Mouse (Mus musculus): ENCODE measurements around the gene Gm6020. TPM values are rescaled to one million over a fixed set of nuclear protein-coding genes. Genes with fewer than 3 reads are reported as not detected.
A peak's percentile ranks its signal among the peaks of the same experiment; 100 is the strongest.

Gene Gm6020
- polyA plus RNA-seq, 1 experiment: not detected

GRCm38 (mm10) chr19:61223706-61224328 is 40.1 kb downstream of the Gm6020 start:
- H3K4me1 ChIP-seq (ENCODE audit: control insufficient read depth, insufficient read depth, low read length): no peaks in the 10 kb centered on the region
- TF ChIP-seq POLR2A (IDR thresholded peaks at IDR 0.05; ENCODE audit: borderline replicate concordance, low read depth, low read length) (no peak), CTCF (IDR thresholded peaks at IDR 0.05; ENCODE audit: low read depth, low read length) (no peak)
- no peak overlapping the region for H3K4me3 ChIP-seq (ENCODE audit: insufficient read depth, low read length)
- H3K27ac ChIP-seq (ENCODE audit: insufficient read depth, low read depth, low read length): no peak overlapping the region

DNA sequence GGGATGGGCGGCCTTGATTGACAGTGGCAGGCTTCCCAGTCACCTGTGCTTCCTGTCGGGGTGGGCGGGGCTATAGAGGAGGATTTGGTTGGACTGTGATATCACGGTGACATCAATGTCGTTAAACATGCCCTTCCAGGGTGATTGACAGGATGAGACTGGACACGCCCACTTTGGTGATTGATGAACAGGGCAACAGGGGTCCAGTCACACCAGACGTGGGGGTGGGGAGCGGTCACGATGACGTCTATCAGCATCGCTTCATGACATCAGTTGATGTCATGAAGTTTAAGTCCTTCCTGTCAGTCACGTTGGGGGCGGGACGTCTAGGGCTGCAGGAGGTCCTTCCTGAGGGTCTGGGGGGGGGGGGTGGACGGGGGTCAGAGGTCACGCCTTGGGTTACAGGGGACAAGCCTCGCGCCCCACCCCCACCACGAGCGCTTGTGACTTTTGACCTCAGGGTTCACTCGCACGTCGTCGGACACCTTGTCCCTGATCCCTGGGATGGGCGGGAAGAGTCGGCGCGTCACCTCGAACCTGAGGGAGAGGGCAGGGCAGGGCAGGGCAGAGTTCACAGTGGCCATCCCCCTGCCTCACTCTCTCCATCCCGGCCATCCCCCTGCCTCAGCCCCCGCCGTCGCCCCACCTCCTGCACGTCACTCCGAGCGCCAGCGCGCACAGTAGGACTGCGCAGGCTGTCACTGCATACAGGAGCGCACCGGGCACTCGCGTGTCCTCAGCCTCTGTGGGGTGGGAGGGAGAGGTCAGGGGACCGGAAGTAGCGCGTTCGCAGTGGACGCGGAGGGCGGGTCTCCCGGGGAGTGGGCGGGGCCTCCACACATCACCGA is 41.2 kb downstream of the Gm6020 start:
- Histone ChIP-seq H3K27ac (ENCODE audit: insufficient read depth, low read depth, low read length) (no peak overlapping the region), H3K4me1 (ENCODE audit: control insufficient read depth, insufficient read depth, low read length) (no peaks in the 10 kb centered on the region), H3K4me3 (ENCODE audit: insufficient read depth, low read length) (no peak overlapping the region)
- TF ChIP-seq POLR2A (IDR thresholded peaks at IDR 0.05; ENCODE audit: borderline replicate concordance, low read depth, low read length): no peak
- no peak for TF ChIP-seq CTCF (IDR thresholded peaks at IDR 0.05; ENCODE audit: low read depth, low read length)

DNA sequence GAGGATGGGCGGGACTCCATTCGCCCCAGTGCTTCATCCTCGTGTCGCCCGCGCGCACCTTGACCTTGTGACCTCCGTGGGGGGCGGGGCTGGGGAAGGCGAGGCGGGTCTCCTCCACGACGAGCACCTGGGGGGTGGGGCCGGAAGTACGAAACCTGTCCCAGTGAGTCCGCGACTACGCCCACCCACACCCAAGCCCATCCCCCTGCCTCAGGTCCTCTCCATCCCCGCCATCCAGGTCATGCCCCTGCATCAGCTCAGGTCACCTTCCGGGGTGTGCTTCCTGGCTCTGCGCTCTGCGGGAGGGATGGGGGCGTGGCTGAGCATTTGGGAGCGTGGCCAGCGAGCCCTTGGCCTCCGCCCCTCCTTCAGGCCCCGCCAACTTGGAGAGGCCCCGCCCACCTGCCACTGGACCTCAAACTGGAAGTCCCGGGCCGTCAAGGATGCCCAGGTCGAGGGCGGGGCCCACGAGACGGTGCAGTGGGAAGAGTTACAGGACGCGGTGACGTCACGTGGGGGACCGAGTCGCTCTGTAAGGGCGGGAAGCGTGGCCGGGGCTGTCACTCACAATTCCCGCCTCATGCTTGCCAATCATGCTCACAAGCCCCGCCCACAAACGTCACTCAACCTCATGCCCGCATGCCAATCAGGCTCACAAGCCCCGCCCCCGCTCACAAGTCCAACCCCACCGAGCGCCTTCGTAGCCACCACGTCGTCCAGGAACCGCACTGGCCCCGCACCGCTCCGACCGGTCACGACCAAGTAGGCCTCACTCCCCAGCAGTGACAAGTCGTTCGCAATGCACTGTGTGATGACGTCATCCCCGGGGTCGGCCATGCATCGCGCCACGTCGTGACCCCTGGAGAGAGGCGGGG is 42.1 kb downstream of the Gm6020 start:
- H3K4me3 ChIP-seq (ENCODE audit: insufficient read depth, low read length): no peak overlapping the region
- TF ChIP-seq POLR2A (IDR thresholded peaks at IDR 0.05; ENCODE audit: borderline replicate concordance, low read depth, low read length) (no peak), CTCF (IDR thresholded peaks at IDR 0.05; ENCODE audit: low read depth, low read length) (no peak)
- no peak overlapping the region for H3K27ac ChIP-seq (ENCODE audit: insufficient read depth, low read depth, low read length)
- 0 out of 2 replicates have a peak, but pooled peaks cover 2% of the 10 kb centered on the region for H3K4me1 ChIP-seq (ENCODE audit: control insufficient read depth, insufficient read depth, low read length)

GRCm38 (mm10) chr19:61226401-61226927 is 42.8 kb downstream of the Gm6020 start:
- Histone ChIP-seq H3K4me1 (ENCODE audit: control insufficient read depth, insufficient read depth, low read length) (0 out of 2 replicates have a peak, but pooled peaks cover 2% of the 10 kb centered on the region), H3K4me3 (ENCODE audit: insufficient read depth, low read length) (peak overlapping the region; percentile 77; the same call in 1 of the 2 replicates), H3K27ac (ENCODE audit: insufficient read depth, low read depth, low read length) (no peak overlapping the region)
- TF ChIP-seq POLR2A (IDR thresholded peaks at IDR 0.05; ENCODE audit: borderline replicate concordance, low read depth, low read length) (no peak), CTCF (IDR thresholded peaks at IDR 0.05; ENCODE audit: low read depth, low read length) (no peak)

GRCm38 (mm10) chr19:61226928-61227854 is 43.5 kb downstream of the Gm6020 start:
- peak overlapping the region; percentile 77 for H3K4me3 ChIP-seq (ENCODE audit: insufficient read depth, low read length)
- H3K27ac ChIP-seq (ENCODE audit: insufficient read depth, low read depth, low read length): peak overlapping the region; percentile 82
- peaks cover 4% of the 10 kb centered on the region for H3K4me1 ChIP-seq (ENCODE audit: control insufficient read depth, insufficient read depth, low read length)
- TF ChIP-seq CTCF (IDR thresholded peaks at IDR 0.05; ENCODE audit: low read depth, low read length) (no peak), POLR2A (IDR thresholded peaks at IDR 0.05; ENCODE audit: borderline replicate concordance, low read depth, low read length) (no peak)

DNA sequence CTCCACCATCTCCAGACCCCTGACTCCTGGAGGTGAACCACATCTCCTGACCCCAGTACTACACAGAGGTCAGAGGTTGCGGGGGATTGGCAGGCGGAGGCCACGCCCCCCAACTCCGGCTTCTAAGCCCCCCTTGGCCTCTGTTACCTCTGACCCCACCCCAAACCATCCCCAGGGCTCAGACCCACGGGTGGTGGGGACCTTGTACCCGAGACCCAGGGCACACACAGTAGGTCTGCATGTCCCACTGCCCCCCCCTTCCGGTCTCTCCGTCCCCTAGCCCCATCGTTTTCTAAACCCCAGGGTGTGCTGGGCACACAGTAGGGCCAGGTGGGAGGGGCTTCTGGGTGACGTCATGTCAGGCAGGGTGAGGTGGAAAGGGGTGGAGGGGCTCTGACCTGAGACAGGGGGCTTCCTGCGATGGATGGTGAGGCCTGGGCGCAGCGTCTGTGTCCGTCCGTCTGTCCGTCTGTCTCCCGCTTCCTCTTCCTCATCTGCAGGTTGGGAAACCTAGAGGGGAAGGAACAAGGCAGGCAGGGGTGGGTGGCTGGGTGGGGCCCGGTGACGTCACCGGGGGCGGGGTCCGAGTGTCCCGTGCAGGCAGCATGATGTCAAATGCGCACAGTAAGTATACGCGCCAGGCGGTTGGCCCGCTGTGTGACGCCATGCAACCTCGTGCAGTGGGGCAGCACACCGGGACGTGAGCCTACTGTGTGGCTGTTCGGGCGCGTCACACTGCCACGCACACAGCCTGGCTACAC is 44.4 kb downstream of the Gm6020 start, which contains the start of gene Csf2ra:
Gene Csf2ra, minus strand, starts transcription at position 489 of the 761 bp plus-strand sequence.
- 0 out of 2 replicates have a peak, but pooled peaks have one; percentile 39 for TF ChIP-seq POLR2A (IDR thresholded peaks at IDR 0.05; ENCODE audit: borderline replicate concordance, low read depth, low read length)
- TF ChIP-seq CTCF (IDR thresholded peaks at IDR 0.05; ENCODE audit: low read depth, low read length): no peak
- H3K27ac ChIP-seq (ENCODE audit: insufficient read depth, low read depth, low read length): peak within 1 kb of the TSS; percentile 82
- peaks cover 6% of the 10 kb centered on the region for H3K4me1 ChIP-seq (ENCODE audit: control insufficient read depth, insufficient read depth, low read length)
- H3K4me3 ChIP-seq (ENCODE audit: insufficient read depth, low read length): peak within 1 kb of the TSS; percentile 77

Other genes with a start within 250 kb of the Gm6020 start
- gene Zfp950, start 43.0 kb upstream of the Gm6020 start, polyA plus RNA-seq (2012; ENCODE audit: insufficient read depth, insufficient read length, missing spikeins): 38.3 and 39.8 TPM in 2 replicates
- 0.39 TPM in 1 of 2 replicates, not detected in the other for gene Gm7102, start 7.6 kb upstream of the Gm6020 start, polyA plus RNA-seq (2012; ENCODE audit: insufficient read depth, insufficient read length, missing spikeins)
- gene Csf2ra, start 44.5 kb downstream of the Gm6020 start, polyA plus RNA-seq (2012; ENCODE audit: insufficient read depth, insufficient read length, missing spikeins): 474 and 503 TPM in 2 replicates
- gene Gm21060, start 113.2 kb downstream of the Gm6020 start, polyA plus RNA-seq (2012; ENCODE audit: insufficient read depth, insufficient read length, missing spikeins): not detected in 2 replicates

Data from bone marrow macrophage, adult 2 months (primary cell).